ENCODE assay signal across 7 mouse cellular contexts in the genomic region with DNA sequence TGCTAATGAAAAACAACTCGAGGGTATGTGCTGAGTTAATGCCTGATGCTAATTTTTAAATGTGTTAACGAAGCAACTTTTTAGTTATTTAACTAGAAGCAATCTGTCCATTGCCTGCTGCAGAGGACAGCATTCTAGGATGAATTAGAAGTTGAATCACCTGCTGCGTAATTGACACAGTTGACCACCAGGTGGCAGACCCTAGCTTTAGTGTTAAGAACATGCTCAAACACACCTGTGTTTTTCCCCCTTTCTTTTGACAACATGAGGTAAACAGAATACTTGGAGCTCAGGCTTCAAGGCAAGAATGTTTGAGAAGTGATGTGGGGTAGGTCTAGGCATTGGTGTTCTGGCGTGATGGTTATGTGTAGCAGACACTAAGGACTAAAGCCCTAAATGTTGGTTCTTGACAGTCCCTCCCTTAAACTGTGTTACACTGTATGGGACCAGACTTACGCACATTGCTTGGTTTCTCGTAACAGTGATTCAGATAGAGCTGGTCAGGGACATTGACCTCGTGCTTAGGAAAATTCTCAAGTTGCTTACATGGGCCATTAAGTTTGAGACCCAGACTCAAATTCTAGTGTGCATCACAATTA. TPM values are rescaled to one million over a fixed set of nuclear protein-coding genes. Genes with fewer than 3 reads are reported as not detected.
DNase-seq lines count a peak whose midpoint lies in the region; ATAC-seq and TF ChIP-seq lines count a peak whose summit lies in the region.

No protein-coding gene starts in this region.

- no peak overlapping the region for H3K4me3 ChIP-seq in forebrain, postnatal 0 days (ENCODE audit: low read depth, low read length)

- H3K9ac ChIP-seq in forebrain, postnatal 0 days, result no peak overlapping the region

- peaks cover 5% of the 10 kb centered on the region; the same call in 1 of the 2 replicates for H3K36me3 ChIP-seq in forebrain, postnatal 0 days (ENCODE audit: insufficient read depth)

- no peaks in the 10 kb centered on the region for H3K9me3 ChIP-seq in forebrain, postnatal 0 days (ENCODE audit: low read length)

- H3K27ac ChIP-seq in forebrain, postnatal 0 days (ENCODE audit: low read depth, low read length), result no peak overlapping the region

- peak; percentile 51 for DNase-seq in CD4-positive helper T cell, adult 2 months (ENCODE audit: low read depth, low spot score)
- DNase-seq in ES-CJ7 (ENCODE audit: low read depth, low spot score), result peak; percentile 62
- DNase-seq in cerebellum, adult 11 months, result peak; percentile 49
- DNase-seq in forebrain, postnatal 0 days, result peak; percentile 72
- DNase-seq in kidney, adult 9 months, result peak; percentile 56
- DNase-seq in lung, postnatal 10 days, result peak; percentile 60
- peak; percentile 38 for DNase-seq in retina, postnatal 7 days (ENCODE audit: low read depth, low spot score)

- ATAC-seq in forebrain, postnatal 0 days, result peak; percentile 68; the same call in 1 of the 2 replicates

- H3K27me3 ChIP-seq in forebrain, postnatal 0 days (ENCODE audit: insufficient read depth, low read length), result no peaks in the 10 kb centered on the region

- H3K4me2 ChIP-seq in forebrain, postnatal 0 days (ENCODE audit: low read depth), result no peak overlapping the region

- 44% methylated on average over 7 of the region's 7 CpGs for WGBS in forebrain, postnatal 0 days

- peak; percentile 77 for TF ChIP-seq CTCF in forebrain, postnatal 0 days (IDR thresholded peaks at IDR 0.05; ENCODE audit: low read depth)

- H3K4me1 ChIP-seq in forebrain, postnatal 0 days (ENCODE audit: insufficient read depth), result no peaks in the 10 kb centered on the region

RNA-seq across cellular contexts. Expression of a gene that starts 22.8 kb away (rescaled TPM):
- total RNA-seq in forebrain, postnatal 0 days (2014; rRNA removed), result 4.6 and 6.2 TPM in 2 replicates
- 2.1 and 3.0 TPM in 2 replicates for polyA plus RNA-seq in forebrain, postnatal 0 days (2015; fragmentation: Nextera tagmentation; extraction: Ambion mirVana)

RNA-seq across cellular contexts. Expression of a gene that starts 58.7 kb away (rescaled TPM):
- 11.8 and 12.9 TPM in 2 replicates for total RNA-seq in forebrain, postnatal 0 days (2014; rRNA removed)
- 8.2 and 10.4 TPM in 2 replicates for polyA plus RNA-seq in forebrain, postnatal 0 days (2015; fragmentation: Nextera tagmentation; extraction: Ambion mirVana)
